ENCODE assay signal across 23 mouse cellular contexts in the genomic region with DNA sequence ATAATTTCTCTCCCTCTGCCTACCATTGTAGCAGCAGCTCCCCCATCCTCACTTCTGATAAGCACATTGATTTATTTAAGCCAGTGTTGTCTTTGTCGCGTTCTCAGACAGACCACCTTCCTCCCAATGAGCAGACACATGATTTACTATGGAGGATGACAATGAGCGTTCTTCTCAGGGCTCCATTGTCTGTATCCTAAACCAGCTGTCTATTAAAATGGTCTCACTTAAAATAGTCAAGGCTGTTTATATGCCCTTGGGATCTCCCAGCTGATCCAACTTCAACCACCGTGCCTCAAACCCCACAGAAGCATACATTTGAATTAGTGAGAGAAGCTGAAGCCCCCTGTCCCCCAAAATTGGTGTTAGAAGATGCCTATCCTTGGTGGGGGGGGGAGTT. TPM values are rescaled to one million over a fixed set of nuclear protein-coding genes. Genes with fewer than 3 reads are reported as not detected.
A peak's percentile ranks its signal among the peaks of the same experiment; 100 is the strongest.
DNase-seq lines count a peak whose midpoint lies in the region; ATAC-seq lines count a peak whose summit lies in the region.
"Had no signal": no experiment of that assay in that cellular context is flagged by ENCODE, and none has a peak within 500 bp of the region (broad histone marks: within the 10 kb centered on the region; RNA-seq: fewer than 3 reads in every experiment).

No protein-coding gene starts in this region.

- H3K36me3 ChIP-seq in midbrain, embryonic 10.5 days: no peaks in the 10 kb centered on the region
- no peaks in the 10 kb centered on the region for H3K36me3 ChIP-seq in midbrain, embryonic 16.5 days (ENCODE audit: control insufficient read depth, insufficient read depth, low read length)
- H3K36me3 ChIP-seq in hindbrain, embryonic 10.5 days: peaks cover 10% of the 10 kb centered on the region; the same call in 1 of the 2 replicates
- 0 out of 2 replicates have a peak, but pooled peaks cover 8% of the 10 kb centered on the region for H3K36me3 ChIP-seq in hindbrain, embryonic 14.5 days (replicated peaks; ENCODE audit: control insufficient read depth, insufficient read depth)
- 0 out of 2 replicates have a peak, but pooled peaks cover 7% of the 10 kb centered on the region for H3K36me3 ChIP-seq in neural tube, embryonic 13.5 days
- H3K36me3 ChIP-seq in kidney, embryonic 15.5 days: no peaks in the 10 kb centered on the region
- H3K36me3 ChIP-seq: embryonic facial prominence, embryonic 10.5 days had no signal

- peaks cover 32% of the 10 kb centered on the region for H3K4me1 ChIP-seq in midbrain, embryonic 10.5 days
- no peaks in the 10 kb centered on the region for H3K4me1 ChIP-seq in midbrain, embryonic 16.5 days (ENCODE audit: control insufficient read depth, insufficient read depth, low read length)
- H3K4me1 ChIP-seq in hindbrain, embryonic 10.5 days (replicated peaks): peaks cover 38% of the 10 kb centered on the region
- H3K4me1 ChIP-seq in hindbrain, embryonic 14.5 days (replicated peaks; ENCODE audit: control insufficient read depth, insufficient read depth, low read length): peaks cover 30% of the 10 kb centered on the region
- peaks cover 79% of the 10 kb centered on the region for H3K4me1 ChIP-seq in neural tube, embryonic 13.5 days (replicated peaks)
- peaks cover 5% of the 10 kb centered on the region for H3K4me1 ChIP-seq in kidney, embryonic 15.5 days

- ATAC-seq in midbrain, embryonic 16.5 days: no peak
- ATAC-seq in hindbrain, embryonic 14.5 days (ENCODE audit: low FRiP score): no peak
- no peak for ATAC-seq in neural tube, embryonic 13.5 days (ENCODE audit: low read depth)
- ATAC-seq in kidney, embryonic 15.5 days (replicated peaks; ENCODE audit: low FRiP score): no peak
- ATAC-seq: forebrain, embryonic 16.5 days; inflammation-experienced regulatory T-cells, adult 6 months; liver, postnatal 0 days had no signal

- 0 out of 2 replicates have a peak overlapping the region, but pooled peaks have one; percentile 23 for H3K27ac ChIP-seq in midbrain, embryonic 10.5 days (replicated peaks)
- H3K27ac ChIP-seq in midbrain, embryonic 16.5 days (ENCODE audit: low read length): no peak overlapping the region
- H3K27ac ChIP-seq in hindbrain, embryonic 10.5 days: peak overlapping the region; percentile 64
- peak overlapping the region; percentile 22; the same call in 1 of the 2 replicates for H3K27ac ChIP-seq in hindbrain, embryonic 14.5 days
- H3K27ac ChIP-seq in neural tube, embryonic 13.5 days (replicated peaks): peak overlapping the region; percentile 61
- H3K27ac ChIP-seq in kidney, embryonic 15.5 days: no peak overlapping the region
- H3K27ac ChIP-seq: embryonic facial prominence, embryonic 10.5 days; heart, adult 2 months; kidney, postnatal 0 days had no signal

- H3K4me2 ChIP-seq in midbrain, embryonic 16.5 days (ENCODE audit: low read length): no peak overlapping the region
- H3K4me2 ChIP-seq in hindbrain, embryonic 14.5 days (replicated peaks): peak overlapping the region; percentile 27
- H3K4me2 ChIP-seq in neural tube, embryonic 13.5 days: peak overlapping the region; percentile 21; the same call in 1 of the 2 replicates
- no peak overlapping the region for H3K4me2 ChIP-seq in kidney, embryonic 15.5 days

- no peaks in the 10 kb centered on the region for H3K9me3 ChIP-seq in midbrain, embryonic 10.5 days (replicated peaks)
- no peaks in the 10 kb centered on the region for H3K9me3 ChIP-seq in midbrain, embryonic 16.5 days (replicated peaks; ENCODE audit: control insufficient read depth, low read length, poor library complexity, severe bottlenecking)
- H3K9me3 ChIP-seq in hindbrain, embryonic 10.5 days: no peaks in the 10 kb centered on the region
- H3K9me3 ChIP-seq in hindbrain, embryonic 14.5 days (ENCODE audit: control insufficient read depth, low read length): no peaks in the 10 kb centered on the region
- H3K9me3 ChIP-seq in neural tube, embryonic 13.5 days: no peaks in the 10 kb centered on the region
- H3K9me3 ChIP-seq in kidney, embryonic 15.5 days (replicated peaks): no peaks in the 10 kb centered on the region
- H3K9me3 ChIP-seq: embryonic facial prominence, embryonic 10.5 days had no signal

- no peak overlapping the region for H3K9ac ChIP-seq in midbrain, embryonic 16.5 days (ENCODE audit: low read depth, low read length)
- H3K9ac ChIP-seq in hindbrain, embryonic 14.5 days: no peak overlapping the region
- H3K9ac ChIP-seq in neural tube, embryonic 13.5 days: no peak overlapping the region
- H3K9ac ChIP-seq in kidney, embryonic 15.5 days: no peak overlapping the region
- H3K9ac ChIP-seq: liver, postnatal 0 days had no signal

- DNase-seq in midbrain, embryonic 10.5 days (ENCODE audit: low spot score): no peak
- no peak for DNase-seq in hindbrain, embryonic 10.5 days (ENCODE audit: low spot score)
- DNase-seq in hindbrain, embryonic 14.5 days (ENCODE audit: low spot score): no peak
- DNase-seq in kidney, postnatal 14 days: no peak
- DNase-seq: adrenal gland, postnatal 36 days; cerebellum, adult 11-12 months; cerebellum, postnatal 10 days; gastrocnemius, postnatal 14 days; heart, adult 2 months; kidney, adult 18-20 months; left cerebral cortex, postnatal 4 days; liver, postnatal 0 days; lung, postnatal 10 days; retina, postnatal 1 day; right cerebral cortex, postnatal 25 days; spleen, adult 18-20 months had no signal

- no peak overlapping the region for H3K4me3 ChIP-seq in midbrain, embryonic 10.5 days
- no peak overlapping the region for H3K4me3 ChIP-seq in midbrain, embryonic 16.5 days (ENCODE audit: low read depth, low read length)
- no peak overlapping the region for H3K4me3 ChIP-seq in hindbrain, embryonic 10.5 days
- no peak overlapping the region for H3K4me3 ChIP-seq in hindbrain, embryonic 14.5 days (replicated peaks; ENCODE audit: low read length)
- H3K4me3 ChIP-seq in neural tube, embryonic 13.5 days: no peak overlapping the region
- no peak overlapping the region for H3K4me3 ChIP-seq in kidney, embryonic 15.5 days (replicated peaks)
- H3K4me3 ChIP-seq: embryonic facial prominence, embryonic 10.5 days; heart, adult 2 months had no signal

- 73% methylated on average over 4 of the region's 4 CpGs for WGBS in midbrain, embryonic 10.5 days
- 36% methylated on average over 4 of the region's 4 CpGs for WGBS in midbrain, embryonic 16.5 days
- WGBS in hindbrain, embryonic 10.5 days: 64% methylated on average over 4 of the region's 4 CpGs
- WGBS in hindbrain, embryonic 14.5 days: 21% methylated on average over 4 of the region's 4 CpGs
- WGBS in neural tube, embryonic 13.5 days: 9% methylated on average over 4 of the region's 4 CpGs
- WGBS in kidney, embryonic 15.5 days: 33% methylated on average over 4 of the region's 4 CpGs

- H3K27me3 ChIP-seq in midbrain, embryonic 10.5 days (ENCODE audit: low read depth, poor library complexity, severe bottlenecking): peaks cover 12% of the 10 kb centered on the region
- no peaks in the 10 kb centered on the region; the same call in 1 of the 2 replicates for H3K27me3 ChIP-seq in midbrain, embryonic 16.5 days (ENCODE audit: control insufficient read depth, insufficient read depth, low read depth, low read length)
- no peaks in the 10 kb centered on the region; the same call in 1 of the 2 replicates for H3K27me3 ChIP-seq in hindbrain, embryonic 10.5 days (ENCODE audit: insufficient read depth, poor library complexity, severe bottlenecking)
- no peaks in the 10 kb centered on the region for H3K27me3 ChIP-seq in hindbrain, embryonic 14.5 days (ENCODE audit: control insufficient read depth, insufficient read depth, low read length)
- H3K27me3 ChIP-seq in neural tube, embryonic 13.5 days: no peaks in the 10 kb centered on the region
- H3K27me3 ChIP-seq in kidney, embryonic 15.5 days: no peaks in the 10 kb centered on the region; the same call in 1 of the 2 replicates

RNA-seq across cellular contexts. Expression of a gene that starts 11.3 kb away (rescaled TPM):
- 31.8 and 49.2 TPM in 2 replicates for polyA plus RNA-seq in midbrain, embryonic 10.5 days (2016; fragmentation: Nextera tagmentation; extraction: Ambion mirVana)
- 52.9 and 53.3 TPM in 2 replicates for polyA plus RNA-seq in midbrain, embryonic 16.5 days (2015; fragmentation: Nextera tagmentation; extraction: Ambion mirVana)
- polyA plus RNA-seq in hindbrain, embryonic 10.5 days (2016; fragmentation: Nextera tagmentation; extraction: Ambion mirVana): 60.1 and 77.9 TPM in 2 replicates
- 123 TPM in 2 replicates for polyA plus RNA-seq in hindbrain, embryonic 14.5 days (2014; fragmentation: Nextera tagmentation; extraction: Ambion mirVana)
- 182 and 184 TPM in 2 replicates for polyA plus RNA-seq in neural tube, embryonic 13.5 days (2015; fragmentation: Nextera tagmentation; extraction: Ambion mirVana)
- polyA plus RNA-seq in kidney, embryonic 15.5 days (2015; fragmentation: Nextera tagmentation; extraction: Ambion mirVana): 22.8 and 24.1 TPM in 2 replicates

Comparison
In these comparisons a context has a peak if more than half of its experiments do, and no peak if none do; other contexts are left out.
1. H3K27ac ChIP-seq: peak in midbrain, embryonic 10.5 days (single experiment), hindbrain, embryonic 10.5 days (single experiment), hindbrain, embryonic 14.5 days (single experiment) and neural tube, embryonic 13.5 days (single experiment); none in midbrain, embryonic 16.5 days (single experiment) and kidney, embryonic 15.5 days (single experiment).
2. H3K4me2 ChIP-seq: peak in hindbrain, embryonic 14.5 days (single experiment) and neural tube, embryonic 13.5 days (single experiment); none in midbrain, embryonic 16.5 days (single experiment) and kidney, embryonic 15.5 days (single experiment).